Mouse (Mus musculus): ENCODE data around the gene Aebp2. TPM values are rescaled to one million over a fixed set of nuclear protein-coding genes. Genes with fewer than 3 reads are reported as not detected.

Gene Aebp2
- polyA plus RNA-seq (2012; rRNA removed): 11.3 and 11.8 TPM in 2 replicates

GRCm38 (mm10) chr6:140622391-140623225 lies at the start of gene Aebp2:
Aebp2 (plus strand) TSS chr6:140622663.

Other genes with a start within 250 kb of the Aebp2 start
- gene Plekha5, start 198.6 kb upstream of the Aebp2 start, polyA plus RNA-seq (2012; rRNA removed): 6.2 and 6.7 TPM in 2 replicates
- not detected in 2 replicates for gene Gm11077, start 106.6 kb downstream of the Aebp2 start, polyA plus RNA-seq (2012; rRNA removed)

All from liver, embryonic 14 days (tissue).